Mouse (Mus musculus) limb, embryonic 12.5 days (tissue): ENCODE data around the gene Plcl1. TPM values are rescaled to one million over a fixed set of nuclear protein-coding genes. Genes with fewer than 3 reads are reported as not detected.

Source experiments
- ATAC-seq: fragments of 200-750 bp; cut with Nextera tagmentation; 2 replicates; pipeline ENCODE4 v1.8.0; 2017; ENCODE audit warnings: low read depth, moderate TSS enrichment; ENCODE audit not compliant: insufficient number of reproducible peaks, insufficient read depth, low FRiP score, low TSS enrichment
- H3K27ac ChIP-seq: fragments of 300-500 bp; sonication (generic); 2 replicates; pipeline ENCODE4 v1.5.1; 2016; ENCODE audit warnings: mild to moderate bottlenecking, moderate library complexity
- H3K27me3 ChIP-seq: fragments of 300-500 bp; sonication (generic); 2 replicates; pipeline ENCODE4 v1.6.1; 2016; ENCODE audit warnings: mild to moderate bottlenecking, moderate library complexity
- H3K36me3 ChIP-seq: fragments of 300-500 bp; sonication (generic); 2 replicates; pipeline ENCODE4 v1.6.1; 2016; ENCODE audit warnings: mild to moderate bottlenecking, moderate library complexity
- H3K4me1 ChIP-seq: fragments of 300-500 bp; sonication (generic); replicated peaks from 2 replicates; pipeline ENCODE4 v1.6.1; 2016
- H3K4me2 ChIP-seq: fragments of 300-500 bp; sonication (generic); 2 replicates; pipeline ENCODE4 v1.6.1; 2016; ENCODE audit warnings: mild to moderate bottlenecking, moderate library complexity
- H3K4me3 ChIP-seq: fragments of 300-500 bp; sonication (generic); replicated peaks from 2 replicates; pipeline ENCODE4 v1.5.1; 2016; ENCODE audit warnings: mild to moderate bottlenecking
- H3K9ac ChIP-seq: fragments of 300-500 bp; sonication (generic); replicated peaks from 2 replicates; pipeline ENCODE4 v1.6.1; 2016; ENCODE audit warnings: mild to moderate bottlenecking, moderate library complexity
- H3K9me3 ChIP-seq: fragments of 300-500 bp; sonication (generic); 2 replicates; pipeline ENCODE4 v1.6.1; 2016; ENCODE audit warnings: mild to moderate bottlenecking, moderate library complexity
- WGBS: fragments of 180-500 bp; shearing (Covaris S2); methylation state at CpG from one replicate; pipeline ENCODE4 v1.1.7; 2016; 5-methylcytosine and 5-hydroxymethylcytosine counted together
- polyA plus RNA-seq: library from polyadenylated mRNA; unstranded; fragments of >200 nt; fragmentation: Nextera tagmentation; extraction: Ambion mirVana; gene quantifications from 2 replicates; pipeline ENCODE4 v1.2.1, GENCODE M21; 2016

Plcl1 gene
- 0.79 and 1.2 TPM in 2 replicates for polyA plus RNA-seq

- no peaks in the 10 kb centered on the region for H3K36me3 ChIP-seq
- no peaks in the 10 kb centered on the region for H3K9me3 ChIP-seq
- 4% methylated on average over 50 of the region's 51 CpGs for WGBS
- 0 out of 2 replicates have a peak within 1 kb of the TSS, but pooled peaks have one; percentile 17 for H3K27ac ChIP-seq
- peak; percentile 99 for ATAC-seq
- peak within 1 kb of the TSS; percentile 69 for H3K9ac ChIP-seq
- peaks cover 34% of the 10 kb centered on the region for H3K27me3 ChIP-seq
- H3K4me1 ChIP-seq: peaks cover 9% of the 10 kb centered on the region
- H3K4me3 ChIP-seq: peak within 1 kb of the TSS; percentile 67
- H3K4me2 ChIP-seq: peak within 1 kb of the TSS; percentile 100
Measured at GRCm38 (mm10) chr1:55405272-55406022, at the start of gene Plcl1. Gene Plcl1 (plus strand): TSS chr1:55405921.

GRCm38 (mm10) chr1:55362634-55363033 lies 43.1 kb upstream of the Plcl1 start:
- peaks cover 9% of the 10 kb centered on the region for H3K4me1 ChIP-seq
- H3K4me3 ChIP-seq: peak overlapping the region; percentile 48
- no peak for ATAC-seq
- no peak overlapping the region for H3K27ac ChIP-seq
- peak overlapping the region; percentile 60 for H3K4me2 ChIP-seq
- H3K9me3 ChIP-seq: peaks cover 12% of the 10 kb centered on the region
- H3K9ac ChIP-seq: no peak overlapping the region
- peaks cover 28% of the 10 kb centered on the region for H3K27me3 ChIP-seq
- H3K36me3 ChIP-seq: no peaks in the 10 kb centered on the region
- WGBS: 45% methylated on average over 48 of the region's 49 CpGs

- no peak within 1 kb of the TSS for H3K9ac ChIP-seq
- peaks cover 9% of the 10 kb centered on the region for H3K4me1 ChIP-seq
- peak within 1 kb of the TSS; percentile 60 for H3K4me2 ChIP-seq
- H3K9me3 ChIP-seq: peaks cover 12% of the 10 kb centered on the region
- H3K27ac ChIP-seq: no peak within 1 kb of the TSS
- no peaks in the 10 kb centered on the region for H3K36me3 ChIP-seq
- peak; percentile 59; the same call in 1 of the 2 replicates for ATAC-seq
- H3K27me3 ChIP-seq: peaks cover 28% of the 10 kb centered on the region
- WGBS: 12% methylated on average over 68 of the region's 68 CpGs
- H3K4me3 ChIP-seq: peak within 1 kb of the TSS; percentile 48
Measured at GRCm38 (mm10) chr1:55363044-55363565, 42.6 kb upstream of the Plcl1 start, which contains the start of gene Boll. Gene Boll (minus strand): TSS chr1:55363469.

- H3K27ac ChIP-seq: no peak overlapping the region
- H3K4me1 ChIP-seq: peaks cover 9% of the 10 kb centered on the region
- peak overlapping the region; percentile 48 for H3K4me3 ChIP-seq
- 3% methylated on average over 27 of the region's 27 CpGs for WGBS
- H3K27me3 ChIP-seq: peaks cover 28% of the 10 kb centered on the region
- H3K9ac ChIP-seq: no peak overlapping the region
- H3K9me3 ChIP-seq: peaks cover 12% of the 10 kb centered on the region
- peak; percentile 63; the same call in 1 of the 2 replicates for ATAC-seq
- no peaks in the 10 kb centered on the region for H3K36me3 ChIP-seq
- H3K4me2 ChIP-seq: peak overlapping the region; percentile 60
Measured at GRCm38 (mm10) chr1:55363586-55363985, 42.1 kb upstream of the Plcl1 start.

- Histone ChIP-seq H3K4me1 (no peaks in the 10 kb centered on the region), H3K27ac (no peak overlapping the region), H3K4me3 (no peak overlapping the region), H3K9ac (no peak overlapping the region), H3K4me2 (no peak overlapping the region), H3K36me3 (no peaks in the 10 kb centered on the region), H3K27me3 (no peaks in the 10 kb centered on the region), H3K9me3 (no peaks in the 10 kb centered on the region)
- WGBS: 87% methylated on average over 3 of the region's 3 CpGs
- no peak for ATAC-seq
Measured at GRCm38 (mm10) chr1:55372626-55373025, 33.1 kb upstream of the Plcl1 start.

- no peak overlapping the region for H3K27ac ChIP-seq
- no peak overlapping the region for H3K4me3 ChIP-seq
- no peaks in the 10 kb centered on the region for H3K36me3 ChIP-seq
- no peaks in the 10 kb centered on the region for H3K27me3 ChIP-seq
- ATAC-seq: no peak
- H3K4me1 ChIP-seq: no peaks in the 10 kb centered on the region
- 87% methylated on average over 2 of the region's 2 CpGs for WGBS
- no peak overlapping the region for H3K9ac ChIP-seq
- H3K4me2 ChIP-seq: no peak overlapping the region
- no peaks in the 10 kb centered on the region for H3K9me3 ChIP-seq
Measured at GRCm38 (mm10) chr1:55380527-55380926, 25.2 kb upstream of the Plcl1 start.

GRCm38 (mm10) chr1:55383114-55383773 lies 22.5 kb upstream of the Plcl1 start:
- Histone ChIP-seq H3K9ac (no peak overlapping the region), H3K4me3 (no peak overlapping the region), H3K9me3 (no peaks in the 10 kb centered on the region), H3K4me1 (no peaks in the 10 kb centered on the region), H3K27me3 (no peaks in the 10 kb centered on the region), H3K36me3 (no peaks in the 10 kb centered on the region), H3K4me2 (no peak overlapping the region), H3K27ac (no peak overlapping the region)
- 16% methylated on average over 9 of the region's 9 CpGs for WGBS
- no peak for ATAC-seq

- Histone ChIP-seq H3K4me2 (no peak overlapping the region), H3K4me3 (no peak overlapping the region), H3K27me3 (peaks cover 6% of the 10 kb centered on the region), H3K9ac (no peak overlapping the region), H3K27ac (no peak overlapping the region), H3K4me1 (peaks cover 3% of the 10 kb centered on the region; the same call in 1 of the 2 replicates), H3K9me3 (no peaks in the 10 kb centered on the region), H3K36me3 (no peaks in the 10 kb centered on the region)
- WGBS: 33% methylated on average over 5 of the region's 5 CpGs
- ATAC-seq: no peak; the same call in 1 of the 2 replicates
Measured at GRCm38 (mm10) chr1:55399891-55400290, 5.8 kb upstream of the Plcl1 start.

- no peaks in the 10 kb centered on the region for H3K9me3 ChIP-seq
- H3K36me3 ChIP-seq: no peaks in the 10 kb centered on the region
- ATAC-seq: no peak
- H3K4me3 ChIP-seq: no peak overlapping the region
- no peak overlapping the region for H3K9ac ChIP-seq
- WGBS: under 1% methylated on average over 3 of the region's 3 CpGs
- H3K27me3 ChIP-seq: peaks cover 34% of the 10 kb centered on the region
- peaks cover 12% of the 10 kb centered on the region for H3K4me1 ChIP-seq
- H3K4me2 ChIP-seq: no peak overlapping the region
- H3K27ac ChIP-seq: no peak overlapping the region
Measured at GRCm38 (mm10) chr1:55404439-55404838, 1.3 kb upstream of the Plcl1 start.

GRCm38 (mm10) chr1:55406023-55406413 lies 297 bp downstream of the Plcl1 start:
- H3K36me3 ChIP-seq: no peaks in the 10 kb centered on the region
- H3K4me2 ChIP-seq: peak overlapping the region; percentile 100
- H3K4me1 ChIP-seq: peaks cover 9% of the 10 kb centered on the region
- H3K9ac ChIP-seq: peak overlapping the region; percentile 69
- H3K27me3 ChIP-seq: peaks cover 34% of the 10 kb centered on the region
- WGBS: 0% methylated on average over 37 of the region's 42 CpGs
- H3K9me3 ChIP-seq: no peaks in the 10 kb centered on the region
- H3K27ac ChIP-seq: 0 out of 2 replicates have a peak overlapping the region, but pooled peaks have one; percentile 17
- peak; percentile 37 for ATAC-seq
- peak overlapping the region; percentile 67 for H3K4me3 ChIP-seq
